Mouse (Mus musculus): ENCODE results near the gene Pnpla6. TPM values are rescaled to one million over a fixed set of nuclear protein-coding genes. Genes with fewer than 3 reads are reported as not detected.

The Pnpla6 gene
- 23.8 and 24.3 TPM in 2 replicates for polyA plus RNA-seq (2015; fragmentation: Nextera tagmentation; extraction: Ambion mirVana)

DNA sequence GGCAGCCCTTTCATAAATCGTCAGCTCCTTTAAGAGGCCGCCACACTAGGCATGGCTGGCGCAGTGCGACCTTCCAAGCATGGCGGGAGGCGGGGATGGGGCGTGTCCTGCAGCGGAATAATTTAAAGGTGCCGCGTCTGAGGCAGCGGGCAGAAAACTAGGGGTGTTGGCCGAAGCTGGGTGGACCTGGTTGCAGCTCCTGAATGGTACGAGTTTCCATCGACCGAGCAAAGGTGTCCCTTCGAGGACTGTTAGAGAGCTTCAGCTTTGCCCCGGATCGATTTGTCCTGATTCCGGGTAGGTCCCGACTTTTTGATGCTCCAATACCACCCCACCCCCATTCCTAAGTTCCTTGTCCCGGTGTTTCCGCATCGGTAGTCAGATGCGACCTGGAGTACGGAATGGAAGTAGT lies at the start of gene Pnpla6:
Gene Pnpla6, plus strand, starts transcription at position 125 of the 412 bp plus-strand sequence.
- Histone ChIP-seq H3K9me3 (replicated peaks) (no peaks in the 10 kb centered on the region), H3K27ac (replicated peaks) (peak within 1 kb of the TSS; percentile 85), H3K27me3 (no peaks in the 10 kb centered on the region), H3K9ac (peak within 1 kb of the TSS; percentile 44), H3K4me1 (peaks cover 12% of the 10 kb centered on the region; the same call in 1 of the 2 replicates), H3K36me3 (peaks cover 37% of the 10 kb centered on the region), H3K4me3 (replicated peaks) (peak within 1 kb of the TSS; percentile 71), H3K4me2 (replicated peaks) (peak within 1 kb of the TSS; percentile 95)
- ATAC-seq (ENCODE audit: insufficient number of reproducible peaks, low FRiP score, low TSS enrichment, low read depth): peak; percentile 70
- under 1% methylated on average over 25 of the region's 25 CpGs for WGBS

- H3K4me3 ChIP-seq (replicated peaks): peak within 1 kb of the TSS; percentile 46
- peak within 1 kb of the TSS; percentile 47 for H3K9ac ChIP-seq
- peak within 1 kb of the TSS; percentile 76 for H3K27ac ChIP-seq (replicated peaks)
- peak within 1 kb of the TSS; percentile 59 for H3K4me2 ChIP-seq (replicated peaks)
- no peaks in the 10 kb centered on the region for H3K36me3 ChIP-seq
- H3K9me3 ChIP-seq (replicated peaks): no peaks in the 10 kb centered on the region
- peaks cover 9% of the 10 kb centered on the region for H3K4me1 ChIP-seq
- ATAC-seq (ENCODE audit: insufficient number of reproducible peaks, low FRiP score, low TSS enrichment, low read depth): peak; percentile 93
- H3K27me3 ChIP-seq: no peaks in the 10 kb centered on the region
- WGBS: 6% methylated on average over 32 of the region's 32 CpGs
Observed at GRCm38 (mm10) chr8:3467006-3467885, 47.9 kb upstream of the Pnpla6 start, which contains the start of gene Pex11g. Gene Pex11g, minus strand, starts transcription at chr8:3467680.

DNA sequence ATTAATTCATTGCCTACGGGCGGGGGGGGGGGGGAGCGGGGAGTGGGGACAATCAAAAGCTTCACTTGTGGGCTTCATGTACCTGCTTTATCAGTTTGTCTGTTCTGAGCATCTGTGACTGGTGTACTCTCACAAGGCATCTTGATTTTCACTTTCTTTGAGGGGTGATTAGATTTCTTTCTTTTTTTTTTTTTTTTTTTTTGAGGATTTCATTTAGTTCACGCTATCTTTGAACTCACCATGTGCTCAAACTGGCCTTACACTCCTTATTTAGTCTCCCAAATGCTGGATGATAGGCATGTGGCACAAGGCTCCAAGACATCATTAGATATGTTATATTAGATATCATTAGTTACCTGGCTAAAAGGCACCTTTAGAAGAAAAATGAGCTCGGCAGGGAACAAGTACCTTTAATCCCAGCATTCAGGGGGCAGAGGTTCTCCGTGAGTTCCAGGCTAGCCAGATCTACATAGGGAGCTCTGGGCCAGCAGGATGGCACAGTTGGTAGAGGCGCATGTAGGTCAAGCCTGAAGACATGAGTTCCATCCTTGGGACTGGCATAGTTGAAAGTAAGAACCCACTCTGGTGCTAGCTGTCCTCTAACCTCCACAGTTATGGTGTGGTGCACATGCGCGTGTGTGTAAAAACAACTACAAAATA lies 47.2 kb upstream of the Pnpla6 start:
- H3K4me1 ChIP-seq: peaks cover 9% of the 10 kb centered on the region
- H3K27ac ChIP-seq (replicated peaks): peak overlapping the region; percentile 76
- H3K9ac ChIP-seq: peak overlapping the region; percentile 47
- H3K4me3 ChIP-seq (replicated peaks): peak overlapping the region; percentile 46
- no peaks in the 10 kb centered on the region for H3K27me3 ChIP-seq
- ATAC-seq (ENCODE audit: insufficient number of reproducible peaks, low FRiP score, low TSS enrichment, low read depth): no peak
- WGBS: 50% methylated on average over 9 of the region's 9 CpGs
- H3K9me3 ChIP-seq (replicated peaks): no peaks in the 10 kb centered on the region
- no peaks in the 10 kb centered on the region for H3K36me3 ChIP-seq
- peak overlapping the region; percentile 59 for H3K4me2 ChIP-seq (replicated peaks)

DNA sequence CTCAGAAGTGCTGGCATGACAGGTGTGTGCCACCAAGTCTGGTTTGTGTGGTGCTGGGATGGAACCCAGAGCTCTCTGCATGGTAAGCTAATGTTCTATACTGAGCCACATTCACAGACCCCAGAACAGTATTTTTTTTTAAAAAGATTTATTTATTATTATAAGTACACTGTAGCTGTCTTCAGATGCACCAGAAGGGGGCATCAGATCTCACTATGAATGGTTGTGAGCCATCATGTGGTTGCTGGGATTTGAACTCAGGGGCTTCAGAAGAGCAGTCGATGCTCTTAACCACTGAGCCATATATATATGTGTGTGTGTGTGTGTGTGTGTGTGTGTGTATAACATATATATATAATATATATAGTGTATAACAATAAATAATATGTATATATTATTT lies 46.3 kb upstream of the Pnpla6 start:
- H3K27ac ChIP-seq (replicated peaks): no peak overlapping the region
- no peak overlapping the region for H3K4me3 ChIP-seq (replicated peaks)
- 94% methylated on average over 1 of the region's 1 CpGs for WGBS

DNA sequence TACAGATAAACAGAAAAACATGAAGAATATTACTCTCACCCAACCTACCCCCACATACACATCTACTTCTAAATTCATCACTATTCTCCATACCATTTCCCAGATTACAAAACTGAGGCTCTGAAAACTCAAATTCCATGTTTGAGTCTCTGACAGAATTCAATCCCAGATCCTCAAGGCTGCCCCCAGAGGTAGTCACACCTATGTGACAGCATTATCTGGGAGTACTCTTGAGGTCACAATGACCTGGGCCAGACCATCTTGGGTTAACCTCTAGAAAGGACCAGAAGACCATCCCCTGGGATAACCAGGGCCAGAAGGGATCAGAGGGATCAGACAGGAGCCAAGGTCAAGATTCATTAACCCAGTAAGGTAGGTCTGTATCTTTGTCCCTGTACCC lies 44.6 kb upstream of the Pnpla6 start, which contains the start of gene Tex45:
Gene Tex45, plus strand, starts transcription at position 301 of the 400 bp plus-strand sequence.
- Histone ChIP-seq H3K27me3 (peaks cover 2% of the 10 kb centered on the region; the same call in 1 of the 2 replicates), H3K27ac (replicated peaks) (no peak within 1 kb of the TSS), H3K9ac (no peak within 1 kb of the TSS), H3K36me3 (no peaks in the 10 kb centered on the region), H3K4me1 (peaks cover 9% of the 10 kb centered on the region), H3K4me3 (replicated peaks) (no peak within 1 kb of the TSS), H3K4me2 (replicated peaks) (no peak within 1 kb of the TSS), H3K9me3 (replicated peaks) (no peaks in the 10 kb centered on the region)
- no peak for ATAC-seq (ENCODE audit: insufficient number of reproducible peaks, low FRiP score, low TSS enrichment, low read depth)

More for the DNA sequence above, 46.3 kb upstream of the Pnpla6 start:
- Histone ChIP-seq H3K27me3 (no peaks in the 10 kb centered on the region), H3K9ac (no peak overlapping the region), H3K4me2 (replicated peaks) (no peak overlapping the region), H3K36me3 (no peaks in the 10 kb centered on the region), H3K4me1 (peaks cover 9% of the 10 kb centered on the region), H3K9me3 (replicated peaks) (no peaks in the 10 kb centered on the region)
- ATAC-seq (ENCODE audit: insufficient number of reproducible peaks, low FRiP score, low TSS enrichment, low read depth): no peak

DNA sequence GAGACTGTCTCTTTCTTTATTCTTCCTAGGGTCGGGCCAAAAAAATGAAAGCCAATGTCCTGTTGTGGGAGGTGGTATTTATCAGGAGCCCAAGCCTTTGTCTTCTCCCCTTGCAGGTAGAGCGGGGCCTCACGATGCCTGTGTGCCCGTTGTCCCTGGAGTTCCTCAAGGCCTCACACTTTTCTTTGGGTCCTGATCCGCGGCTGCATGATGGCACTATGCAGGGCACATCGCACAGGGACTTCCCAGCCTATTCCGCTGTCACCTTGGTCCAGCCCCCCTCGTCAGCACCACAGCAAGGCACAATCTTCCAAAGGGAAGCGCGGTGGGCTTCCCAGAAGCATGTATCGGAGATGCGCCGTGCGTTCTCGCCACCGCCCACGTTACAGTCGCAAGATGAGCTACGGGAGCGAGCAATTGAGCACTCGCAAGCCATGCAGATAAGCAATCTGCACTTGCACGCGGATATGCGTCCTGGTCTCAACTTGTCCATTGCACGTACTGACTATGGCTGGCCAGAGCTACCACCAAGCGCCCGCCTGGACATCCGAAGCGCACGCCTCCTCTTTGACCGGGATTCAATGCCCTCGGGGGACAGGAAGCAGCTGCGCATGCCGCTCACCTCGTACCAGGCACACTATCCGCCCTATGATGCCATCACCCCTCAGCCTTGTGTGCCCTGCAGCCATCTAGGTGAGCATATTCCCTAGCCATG lies 39.3 kb upstream of the Pnpla6 start:
- no peaks in the 10 kb centered on the region for H3K36me3 ChIP-seq
- peaks cover 9% of the 10 kb centered on the region for H3K27me3 ChIP-seq
- H3K9me3 ChIP-seq (replicated peaks): no peaks in the 10 kb centered on the region

GRCm38 (mm10) chr8:3480221-3480785 lies 34.9 kb upstream of the Pnpla6 start:
- Histone ChIP-seq H3K4me1 (peaks cover 6% of the 10 kb centered on the region; the same call in 1 of the 2 replicates), H3K9me3 (replicated peaks) (no peaks in the 10 kb centered on the region), H3K9ac (no peak overlapping the region), H3K4me3 (replicated peaks) (no peak overlapping the region), H3K4me2 (replicated peaks) (no peak overlapping the region), H3K27ac (replicated peaks) (no peak overlapping the region), H3K27me3 (peaks cover 9% of the 10 kb centered on the region), H3K36me3 (no peaks in the 10 kb centered on the region)
- no peak for ATAC-seq (ENCODE audit: insufficient number of reproducible peaks, low FRiP score, low TSS enrichment, low read depth)
- 61% methylated on average over 4 of the region's 4 CpGs for WGBS

More for the DNA sequence above, 39.3 kb upstream of the Pnpla6 start:
- Histone ChIP-seq H3K9ac (no peak overlapping the region), H3K4me2 (replicated peaks) (peak overlapping the region; percentile 52), H3K4me3 (replicated peaks) (peak overlapping the region; percentile 34), H3K4me1 (peaks cover 6% of the 10 kb centered on the region; the same call in 1 of the 2 replicates), H3K27ac (replicated peaks) (no peak overlapping the region)
- 18% methylated on average over 37 of the region's 37 CpGs for WGBS
- 0 out of 2 replicates have a peak, but pooled peaks have one; percentile 39 for ATAC-seq (ENCODE audit: insufficient number of reproducible peaks, low FRiP score, low TSS enrichment, low read depth)

GRCm38 (mm10) chr8:3481605-3482004 lies 33.6 kb upstream of the Pnpla6 start:
- Histone ChIP-seq H3K4me1 (no peaks in the 10 kb centered on the region), H3K4me2 (replicated peaks) (no peak overlapping the region), H3K27me3 (no peaks in the 10 kb centered on the region), H3K4me3 (replicated peaks) (no peak overlapping the region), H3K9me3 (replicated peaks) (no peaks in the 10 kb centered on the region), H3K9ac (no peak overlapping the region), H3K27ac (replicated peaks) (no peak overlapping the region), H3K36me3 (no peaks in the 10 kb centered on the region)
- ATAC-seq (ENCODE audit: insufficient number of reproducible peaks, low FRiP score, low TSS enrichment, low read depth): no peak
- 52% methylated on average over 5 of the region's 5 CpGs for WGBS

DNA sequence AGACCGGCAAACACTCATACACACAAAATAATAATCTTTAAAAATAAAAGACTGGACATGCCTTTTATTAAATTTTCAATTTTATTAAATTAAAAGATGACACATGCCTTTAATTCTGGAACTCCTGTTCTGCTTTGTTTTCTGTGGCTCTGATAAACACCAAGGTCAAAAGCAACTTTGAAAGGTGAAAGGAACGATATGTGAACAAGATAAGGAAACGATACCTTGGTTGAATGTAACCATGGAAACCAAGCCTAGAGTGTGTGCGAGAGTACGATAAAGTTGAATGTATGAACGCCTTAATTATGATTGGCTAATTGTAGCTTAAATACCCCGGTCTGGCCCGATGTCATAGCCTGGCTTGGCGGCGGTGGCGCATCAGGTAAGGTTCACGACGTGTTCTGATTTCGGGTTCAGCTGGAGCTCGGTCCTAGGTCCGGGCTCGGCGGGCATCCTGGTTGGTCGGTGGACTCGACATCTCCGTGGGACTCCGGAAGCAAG lies 32.9 kb upstream of the Pnpla6 start:
- no peak for ATAC-seq (ENCODE audit: insufficient number of reproducible peaks, low FRiP score, low TSS enrichment, low read depth)
- Histone ChIP-seq H3K4me3 (replicated peaks) (no peak overlapping the region), H3K27ac (replicated peaks) (no peak overlapping the region), H3K4me1 (no peaks in the 10 kb centered on the region), H3K9me3 (replicated peaks) (no peaks in the 10 kb centered on the region), H3K36me3 (no peaks in the 10 kb centered on the region), H3K9ac (no peak overlapping the region), H3K27me3 (no peaks in the 10 kb centered on the region), H3K4me2 (replicated peaks) (no peak overlapping the region)
- WGBS: 85% methylated on average over 22 of the region's 22 CpGs

DNA sequence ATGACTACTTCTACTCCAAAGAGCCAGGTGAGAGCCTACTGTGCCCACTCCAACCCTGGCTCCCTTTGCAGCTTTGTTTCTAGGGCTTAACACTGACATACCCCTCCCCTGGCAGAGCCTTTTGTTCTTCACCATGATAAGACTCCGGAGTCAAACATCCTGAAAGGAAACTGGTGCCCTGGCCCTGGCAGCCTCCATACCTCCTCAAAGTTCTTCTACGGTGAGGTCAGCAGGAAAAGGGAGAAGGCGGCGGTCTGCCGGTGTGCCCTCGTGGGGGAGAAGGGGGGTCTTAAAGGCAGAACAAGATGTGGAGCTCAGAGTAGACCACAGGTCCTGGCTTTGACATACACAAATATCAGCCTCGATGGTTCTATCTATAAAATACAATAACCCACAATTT lies 31.6 kb upstream of the Pnpla6 start:
- 83% methylated on average over 7 of the region's 7 CpGs for WGBS
- Histone ChIP-seq H3K27ac (replicated peaks) (no peak overlapping the region), H3K36me3 (no peaks in the 10 kb centered on the region), H3K4me3 (replicated peaks) (no peak overlapping the region), H3K4me2 (replicated peaks) (no peak overlapping the region), H3K27me3 (no peaks in the 10 kb centered on the region), H3K9me3 (replicated peaks) (no peaks in the 10 kb centered on the region), H3K4me1 (no peaks in the 10 kb centered on the region), H3K9ac (no peak overlapping the region)
- ATAC-seq (ENCODE audit: insufficient number of reproducible peaks, low FRiP score, low TSS enrichment, low read depth): no peak

Measured in embryonic facial prominence, embryonic 15.5 days (tissue).